Mouse (Mus musculus): Measurements from ENCODE around the gene Prkar2a. TPM values are rescaled to one million over a fixed set of nuclear protein-coding genes. Genes with fewer than 3 reads are reported as not detected.

The Prkar2a gene
- polyA plus RNA-seq, 1 experiment from 2014 or later, result 51.9 TPM

DNA sequence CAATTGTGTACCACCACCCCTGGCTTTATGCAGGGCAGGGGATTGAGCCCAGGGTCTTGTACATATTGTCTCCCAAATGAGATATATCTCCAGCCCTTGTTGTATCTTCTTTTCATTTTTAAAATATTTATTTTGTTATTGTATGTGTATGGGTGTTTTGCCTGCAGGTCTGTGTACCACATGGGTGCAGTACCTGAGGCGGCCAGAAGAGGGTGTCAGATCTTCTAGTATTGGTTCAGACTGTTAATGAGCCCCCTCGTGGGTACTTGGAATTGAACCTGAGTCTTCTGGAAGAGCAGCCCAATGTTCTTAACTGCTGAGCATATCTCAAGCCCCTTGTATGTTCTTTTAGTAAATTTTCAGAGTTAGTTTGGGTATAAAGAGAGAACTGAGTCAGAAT is 16.0 kb upstream of the Prkar2a start:
- Histone ChIP-seq H3K4me2 (replicated peaks) (no peak overlapping the region), H3K27ac (no peak overlapping the region), H3K4me3 (replicated peaks) (no peak overlapping the region), H3K9me3 (no peaks in the 10 kb centered on the region; the same call in 1 of the 2 replicates), H3K36me3 (peaks cover 11% of the 10 kb centered on the region), H3K9ac (no peak overlapping the region), H3K27me3 (replicated peaks) (no peaks in the 10 kb centered on the region), H3K4me1 (replicated peaks) (no peaks in the 10 kb centered on the region)
- 56% methylated on average over 2 of the region's 2 CpGs for WGBS
- no peak for ATAC-seq

DNA sequence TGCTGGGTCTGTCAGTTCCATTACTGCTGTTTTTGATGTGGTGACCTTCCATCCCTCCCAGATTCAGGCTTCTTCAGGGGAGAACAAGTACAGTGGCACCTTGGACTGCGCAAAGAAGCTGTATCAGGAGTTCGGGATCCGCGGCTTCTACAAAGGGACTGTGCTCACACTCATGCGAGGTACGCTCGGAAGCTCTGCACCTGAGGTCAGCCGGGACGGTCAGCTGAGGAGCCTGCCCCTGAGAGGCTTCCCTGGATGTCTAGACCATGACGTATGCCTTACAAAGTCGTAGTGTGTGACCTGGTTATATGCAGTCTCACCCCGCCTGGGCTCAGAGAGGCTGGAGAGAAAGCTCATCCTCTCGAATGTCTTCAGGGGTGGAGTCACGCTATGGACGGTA is 9.1 kb upstream of the Prkar2a start:
- Histone ChIP-seq H3K9ac (no peak overlapping the region), H3K36me3 (no peaks in the 10 kb centered on the region; the same call in none of the 2 replicates), H3K27me3 (replicated peaks) (no peaks in the 10 kb centered on the region), H3K9me3 (no peaks in the 10 kb centered on the region), H3K4me1 (replicated peaks) (0 out of 2 replicates have a peak, but pooled peaks cover 2% of the 10 kb centered on the region), H3K4me2 (replicated peaks) (no peak overlapping the region), H3K27ac (no peak overlapping the region), H3K4me3 (replicated peaks) (no peak overlapping the region)
- ATAC-seq, result no peak
- WGBS, result 92% methylated on average over 15 of the region's 15 CpGs

DNA sequence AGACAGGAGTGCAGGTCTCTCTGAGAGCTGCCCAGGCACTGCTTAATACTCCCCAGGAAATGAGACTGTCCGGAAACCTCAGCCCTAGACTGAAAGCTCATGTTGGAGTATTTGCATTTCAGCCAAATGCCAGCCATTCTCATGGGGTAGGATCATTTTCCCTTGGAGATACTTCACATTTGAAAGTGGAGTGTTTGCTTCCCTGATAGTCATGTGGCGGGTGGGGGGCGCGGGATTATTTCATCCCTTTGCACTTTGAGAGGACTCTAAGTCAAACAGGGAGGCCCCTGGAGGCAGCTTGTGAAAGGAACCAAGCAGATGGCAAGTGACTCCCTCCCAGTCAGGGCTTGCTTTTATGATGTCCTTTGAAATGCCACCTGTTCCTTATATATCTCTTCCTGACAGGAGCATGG is 2.6 kb upstream of the Prkar2a start:
- Histone ChIP-seq H3K4me2 (replicated peaks) (no peak overlapping the region), H3K4me3 (replicated peaks) (no peak overlapping the region), H3K36me3 (no peaks in the 10 kb centered on the region; the same call in 1 of the 2 replicates), H3K27ac (0 out of 2 replicates have a peak overlapping the region, but pooled peaks have one; percentile 17), H3K9me3 (no peaks in the 10 kb centered on the region), H3K4me1 (replicated peaks) (peaks cover 5% of the 10 kb centered on the region; the same call in 1 of the 2 replicates), H3K27me3 (replicated peaks) (no peaks in the 10 kb centered on the region), H3K9ac (no peak overlapping the region)
- WGBS, result 49% methylated on average over 4 of the region's 4 CpGs
- peak; percentile 56 for ATAC-seq

GRCm38 (mm10) chr9:108687181-108687580 is 1.9 kb upstream of the Prkar2a start:
- H3K4me2 ChIP-seq (replicated peaks), result no peak overlapping the region
- no peaks in the 10 kb centered on the region for H3K27me3 ChIP-seq (replicated peaks)
- H3K9ac ChIP-seq, result no peak overlapping the region
- no peaks in the 10 kb centered on the region; the same call in 1 of the 2 replicates for H3K36me3 ChIP-seq
- WGBS, result 87% methylated on average over 6 of the region's 6 CpGs
- H3K4me1 ChIP-seq (replicated peaks), result peaks cover 9% of the 10 kb centered on the region; the same call in 1 of the 2 replicates
- no peaks in the 10 kb centered on the region for H3K9me3 ChIP-seq
- H3K4me3 ChIP-seq (replicated peaks), result no peak overlapping the region
- ATAC-seq, result no peak
- H3K27ac ChIP-seq, result no peak overlapping the region

- no peak overlapping the region for H3K4me3 ChIP-seq (replicated peaks)
- no peaks in the 10 kb centered on the region for H3K9me3 ChIP-seq
- H3K27me3 ChIP-seq (replicated peaks), result no peaks in the 10 kb centered on the region
- no peak overlapping the region for H3K9ac ChIP-seq
- H3K27ac ChIP-seq, result no peak overlapping the region
- no peak for ATAC-seq
- H3K4me2 ChIP-seq (replicated peaks), result no peak overlapping the region
- no peaks in the 10 kb centered on the region for H3K36me3 ChIP-seq
- H3K4me1 ChIP-seq (replicated peaks), result peaks cover 9% of the 10 kb centered on the region; the same call in 1 of the 2 replicates
- 74% methylated on average over 2 of the region's 2 CpGs for WGBS
Measured at GRCm38 (mm10) chr9:108687686-108688085, 1.4 kb upstream of the Prkar2a start.

DNA sequence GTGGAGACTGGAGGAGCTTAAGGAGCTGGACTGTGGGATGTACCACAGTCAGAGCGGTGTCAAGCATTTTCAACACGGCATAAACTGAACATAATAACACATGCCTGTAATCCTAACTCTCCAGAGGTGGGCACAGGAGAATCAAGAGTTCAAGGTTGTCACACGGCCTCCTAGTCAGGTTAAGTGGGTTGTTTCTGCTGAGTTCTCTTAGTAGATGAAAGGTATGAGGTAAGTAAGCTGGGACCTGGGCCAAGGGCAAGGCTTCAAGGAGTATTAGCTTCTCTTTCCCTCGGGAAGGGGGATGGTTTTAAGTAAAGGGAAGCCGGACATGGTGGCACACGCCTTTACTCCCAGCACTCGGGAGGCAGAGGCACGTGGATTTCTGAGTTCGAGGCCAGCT is 663 bp upstream of the Prkar2a start:
- Histone ChIP-seq H3K4me1 (replicated peaks) (peaks cover 9% of the 10 kb centered on the region; the same call in 1 of the 2 replicates), H3K36me3 (no peaks in the 10 kb centered on the region), H3K4me2 (replicated peaks) (no peak overlapping the region), H3K4me3 (replicated peaks) (no peak overlapping the region), H3K27ac (no peak overlapping the region), H3K9me3 (no peaks in the 10 kb centered on the region), H3K9ac (no peak overlapping the region), H3K27me3 (replicated peaks) (no peaks in the 10 kb centered on the region)
- no peak for ATAC-seq
- 81% methylated on average over 9 of the region's 9 CpGs for WGBS

- WGBS, result 50% methylated on average over 1 of the region's 1 CpGs
- H3K9me3 ChIP-seq, result no peaks in the 10 kb centered on the region
- peaks cover 14% of the 10 kb centered on the region for H3K4me1 ChIP-seq (replicated peaks)
Measured at GRCm38 (mm10) chr9:108689993-108690392, 879 bp downstream of the Prkar2a start.

DNA sequence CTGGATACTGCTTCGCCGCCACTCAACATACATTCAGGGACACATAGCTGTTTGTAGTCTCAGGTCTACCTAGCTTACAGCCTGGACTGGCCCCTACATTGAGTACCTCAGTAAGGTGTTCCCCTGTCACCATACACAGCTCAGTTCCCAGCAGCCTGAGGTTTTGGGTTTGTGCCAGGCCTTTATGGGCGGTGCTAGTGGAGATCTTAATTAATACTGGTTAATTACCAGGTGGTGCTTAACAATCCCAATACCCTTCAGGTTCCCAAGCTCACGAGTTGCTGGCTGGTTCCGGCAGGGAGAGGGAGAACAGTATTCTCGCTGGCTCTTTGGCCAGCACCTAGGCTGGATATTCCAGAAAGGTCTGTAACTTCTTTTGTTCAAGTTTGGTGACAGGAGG is 1.8 kb downstream of the Prkar2a start:
- ATAC-seq, result no peak
- Histone ChIP-seq H3K4me2 (replicated peaks) (no peak overlapping the region), H3K9ac (no peak overlapping the region), H3K4me3 (replicated peaks) (no peak overlapping the region), H3K9me3 (no peaks in the 10 kb centered on the region), H3K27ac (peak overlapping the region; percentile 87), H3K4me1 (replicated peaks) (peaks cover 17% of the 10 kb centered on the region), H3K27me3 (replicated peaks) (no peaks in the 10 kb centered on the region), H3K36me3 (no peaks in the 10 kb centered on the region)
- 78% methylated on average over 6 of the region's 6 CpGs for WGBS

More at GRCm38 (mm10) chr9:108689993-108690392, 879 bp downstream of the Prkar2a start:
- peak; percentile 44 for ATAC-seq
- Histone ChIP-seq H3K4me3 (replicated peaks) (no peak overlapping the region), H3K27me3 (replicated peaks) (no peaks in the 10 kb centered on the region), H3K27ac (peak overlapping the region; percentile 56; the same call in 1 of the 2 replicates), H3K9ac (no peak overlapping the region), H3K4me2 (replicated peaks) (peak overlapping the region; percentile 17), H3K36me3 (no peaks in the 10 kb centered on the region)

DNA sequence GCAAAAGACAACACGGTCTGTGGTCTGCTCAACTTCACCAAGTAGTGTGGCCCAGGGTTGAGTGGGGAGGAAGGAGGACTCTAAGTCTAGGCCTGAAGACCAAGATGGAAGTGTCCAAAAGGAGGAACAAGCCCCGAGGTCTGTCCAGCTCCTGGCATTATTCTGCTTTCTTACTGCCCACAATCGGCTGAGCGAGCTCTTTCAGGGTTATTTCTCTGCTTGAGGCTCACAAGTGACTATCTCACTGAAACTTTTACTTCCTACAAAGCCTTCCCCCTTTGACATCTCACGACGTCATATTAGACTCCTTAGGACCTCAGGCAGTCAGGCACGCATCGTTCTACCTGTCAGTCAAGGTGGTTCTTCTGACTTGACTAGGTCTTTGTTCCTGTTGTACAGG is 2.3 kb downstream of the Prkar2a start:
- peak overlapping the region; percentile 87 for H3K27ac ChIP-seq
- no peaks in the 10 kb centered on the region for H3K9me3 ChIP-seq
- H3K4me1 ChIP-seq (replicated peaks), result peaks cover 14% of the 10 kb centered on the region
- WGBS, result 62% methylated on average over 8 of the region's 8 CpGs
- no peak overlapping the region for H3K4me3 ChIP-seq (replicated peaks)
- H3K36me3 ChIP-seq, result no peaks in the 10 kb centered on the region
- H3K4me2 ChIP-seq (replicated peaks), result peak overlapping the region; percentile 94
- peak; percentile 9; the same call in 1 of the 2 replicates for ATAC-seq
- H3K27me3 ChIP-seq (replicated peaks), result no peaks in the 10 kb centered on the region
- H3K9ac ChIP-seq, result peak overlapping the region; percentile 82

DNA sequence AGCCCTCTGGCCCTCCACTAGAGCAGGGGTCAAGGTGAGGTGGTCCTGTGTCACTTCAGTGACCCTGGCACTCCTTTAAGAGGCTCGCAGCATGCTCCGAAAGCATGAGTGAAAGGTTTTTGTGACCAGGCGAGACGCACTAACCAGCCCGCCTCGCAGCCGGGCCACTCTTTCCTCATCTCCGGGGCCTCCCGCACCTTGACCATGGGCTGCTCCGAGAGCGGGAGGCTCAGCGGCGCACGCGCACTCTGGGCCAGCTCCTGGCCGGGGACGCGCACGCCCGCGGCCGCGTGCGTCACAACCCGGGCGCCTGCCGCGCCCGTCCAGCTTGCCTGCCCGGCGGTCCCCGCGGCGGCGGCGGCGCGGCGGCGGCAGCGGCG is 2.7 kb downstream of the Prkar2a start:
- Histone ChIP-seq H3K4me1 (replicated peaks) (peaks cover 13% of the 10 kb centered on the region), H3K4me2 (replicated peaks) (peak overlapping the region; percentile 94), H3K27ac (peak overlapping the region; percentile 87), H3K9me3 (no peaks in the 10 kb centered on the region), H3K36me3 (no peaks in the 10 kb centered on the region), H3K9ac (peak overlapping the region; percentile 82), H3K27me3 (replicated peaks) (no peaks in the 10 kb centered on the region), H3K4me3 (replicated peaks) (peak overlapping the region; percentile 85)
- under 1% methylated on average over 42 of the region's 42 CpGs for whole genome bisulfite sequencing
- ATAC-seq, result peak; percentile 91

- H3K36me3 ChIP-seq, result no peaks in the 10 kb centered on the region
- no peaks in the 10 kb centered on the region for H3K9me3 ChIP-seq
- under 1% methylated on average over 92 of the region's 92 CpGs for whole genome bisulfite sequencing
- peak; percentile 70 for ATAC-seq
- peak overlapping the region; percentile 82 for H3K9ac ChIP-seq
- peaks cover 13% of the 10 kb centered on the region for H3K4me1 ChIP-seq (replicated peaks)
- peak overlapping the region; percentile 85 for H3K4me3 ChIP-seq (replicated peaks)
- H3K27ac ChIP-seq, result peak overlapping the region; percentile 87
- no peaks in the 10 kb centered on the region for H3K27me3 ChIP-seq (replicated peaks)
- H3K4me2 ChIP-seq (replicated peaks), result peak overlapping the region; percentile 94
Measured at GRCm38 (mm10) chr9:108692226-108693041, 3.3 kb downstream of the Prkar2a start.

DNA sequence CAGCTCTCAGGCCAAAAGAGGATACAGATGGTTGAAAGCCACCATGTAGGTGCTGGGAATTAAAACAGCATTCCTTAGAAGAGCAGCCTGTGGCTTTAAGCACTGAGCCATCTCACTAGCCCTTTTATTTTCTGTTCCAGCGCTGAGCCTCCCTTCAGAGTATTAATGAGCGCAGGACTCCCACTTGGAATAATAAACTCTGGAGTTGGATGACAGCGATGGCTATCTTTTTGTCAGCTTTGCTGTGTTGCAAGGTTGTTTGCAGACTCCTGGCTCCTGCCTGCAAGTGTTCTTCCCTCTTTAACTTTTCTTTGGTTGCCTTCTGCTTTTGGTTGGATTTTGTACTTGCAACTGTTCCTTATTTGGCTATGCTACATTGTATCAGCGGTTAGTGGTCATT is 4.8 kb downstream of the Prkar2a start:
- H3K4me3 ChIP-seq (replicated peaks), result peak overlapping the region; percentile 11; the same call in 1 of the 2 replicates
- no peak for ATAC-seq

More for the DNA sequence above, 4.8 kb downstream of the Prkar2a start:
- H3K9ac ChIP-seq, result peak overlapping the region; percentile 26; the same call in 1 of the 2 replicates
- H3K9me3 ChIP-seq, result no peaks in the 10 kb centered on the region
- no peaks in the 10 kb centered on the region for H3K27me3 ChIP-seq (replicated peaks)
- no peak overlapping the region for H3K27ac ChIP-seq
- 73% methylated on average over 4 of the region's 4 CpGs for WGBS
- H3K4me1 ChIP-seq (replicated peaks), result peaks cover 13% of the 10 kb centered on the region
- peaks cover 4% of the 10 kb centered on the region; the same call in 1 of the 2 replicates for H3K36me3 ChIP-seq
- H3K4me2 ChIP-seq (replicated peaks), result peak overlapping the region; percentile 94
